Mouse (Mus musculus) forebrain, embryonic 11.5 days (tissue): Measurements from ENCODE around the gene Gpx3. TPM values are rescaled to one million over a fixed set of nuclear protein-coding genes. Genes with fewer than 3 reads are reported as not detected.

ENCODE experiments used
- polyA plus RNA-seq: library from polyadenylated mRNA; unstranded; fragments of >200 nt; fragmentation: Nextera tagmentation; extraction: Ambion mirVana; gene quantifications from 2 replicates; pipeline ENCODE4 v1.2.1, GENCODE M21; 2014

Gene Gpx3
- polyA plus RNA-seq, 1 experiment from 2014 or later, result 52.8 TPM

Other genes starting within 250 kb of the Gpx3 start
- gene Cdc42se2, start 114.8 kb upstream of the Gpx3 start, polyA plus RNA-seq, result 221 and 230 TPM in 2 replicates
- 6.4 and 8.6 TPM in 2 replicates for gene Lyrm7, start 41.5 kb upstream of the Gpx3 start, polyA plus RNA-seq
- gene Hint1, start 36.1 kb upstream of the Gpx3 start, polyA plus RNA-seq, result 633 and 702 TPM in 2 replicates
- gene Tnip1, start 60.5 kb downstream of the Gpx3 start, polyA plus RNA-seq, result 9.4 and 10.3 TPM in 2 replicates
- gene Anxa6, start 131.0 kb downstream of the Gpx3 start, polyA plus RNA-seq, result 59.6 and 66.7 TPM in 2 replicates
- gene Ccdc69, start 175.7 kb downstream of the Gpx3 start, polyA plus RNA-seq, result 0.36 TPM in 1 of 2 replicates, not detected in the other
- gene Gm2a, start 195.7 kb downstream of the Gpx3 start, polyA plus RNA-seq, result 11.1 and 12.2 TPM in 2 replicates
- not detected in 2 replicates for gene Slc36a3, start 249.3 kb downstream of the Gpx3 start, polyA plus RNA-seq